Mouse (Mus musculus) limb, embryonic 11.5 days (tissue): ENCODE measurements around the gene Akt1. TPM values are rescaled to one million over a fixed set of nuclear protein-coding genes. Genes with fewer than 3 reads are reported as not detected.

ENCODE experiments used
- ATAC-seq: fragments of 200-750 bp; cut with Nextera tagmentation; 2 replicates; pipeline ENCODE4 v1.8.0; 2017; ENCODE audit warnings: low read depth; ENCODE audit not compliant: insufficient number of reproducible peaks, low FRiP score, low TSS enrichment
- DNase-seq: peaks from one replicate; pipeline ENCODE4 v3.0.0-alpha.2; 2015; ENCODE audit warnings: low spot score
- H3K27ac ChIP-seq: fragments of 300-500 bp; sonication (generic); replicated peaks from 2 replicates; pipeline ENCODE4 v1.5.1; 2014; ENCODE audit warnings: low read depth, mild to moderate bottlenecking, low read length
- H3K27me3 ChIP-seq: fragments of 300-500 bp; sonication (generic); 2 replicates; pipeline ENCODE4 v1.6.1; 2014; ENCODE audit warnings: mild to moderate bottlenecking, low read length, mixed read lengths; ENCODE audit not compliant: control insufficient read depth, insufficient read depth
- H3K36me3 ChIP-seq: fragments of 300-500 bp; sonication (generic); 2 replicates; pipeline ENCODE4 v1.6.1; 2014; ENCODE audit warnings: mild to moderate bottlenecking, low read length, moderate library complexity, mixed read lengths; ENCODE audit not compliant: control insufficient read depth, insufficient read depth
- H3K4me1 ChIP-seq: fragments of 300-500 bp; sonication (generic); 2 replicates; pipeline ENCODE4 v1.6.1; 2014; ENCODE audit warnings: low read length, mixed read lengths; ENCODE audit not compliant: control insufficient read depth, insufficient read depth
- H3K4me2 ChIP-seq: fragments of 300-500 bp; sonication (generic); 2 replicates; pipeline ENCODE4 v1.6.1; 2014; ENCODE audit warnings: low read depth, mild to moderate bottlenecking, moderate library complexity; ENCODE audit not compliant: severe bottlenecking
- H3K4me3 ChIP-seq: fragments of 300-500 bp; sonication (generic); 2 replicates; pipeline ENCODE4 v1.5.1; 2014; ENCODE audit warnings: low read depth, low read length
- H3K9ac ChIP-seq: fragments of 300-500 bp; sonication (generic); 2 replicates; pipeline ENCODE4 v1.6.1; 2014; ENCODE audit warnings: mild to moderate bottlenecking, low read length
- H3K9me3 ChIP-seq: fragments of 300-500 bp; sonication (generic); 2 replicates; pipeline ENCODE4 v1.6.1; 2016; ENCODE audit warnings: low read length; ENCODE audit not compliant: control insufficient read depth
- WGBS: fragments of 180-500 bp; shearing (Covaris S2); extraction: QIAGEN DNeasy Blood & Tissue Kit; methylation state at CpG from one replicate; pipeline ENCODE4 v1.1.7; 2014; 5-methylcytosine and 5-hydroxymethylcytosine counted together
- polyA plus RNA-seq: library from polyadenylated mRNA; unstranded; fragments of >200 nt; fragmentation: Nextera tagmentation; extraction: Ambion mirVana; gene quantifications from 2 replicates; pipeline ENCODE4 v1.2.1, GENCODE M21; 2014

The Akt1 gene
- 95.4 and 113 TPM in 2 replicates for polyA plus RNA-seq

DNA sequence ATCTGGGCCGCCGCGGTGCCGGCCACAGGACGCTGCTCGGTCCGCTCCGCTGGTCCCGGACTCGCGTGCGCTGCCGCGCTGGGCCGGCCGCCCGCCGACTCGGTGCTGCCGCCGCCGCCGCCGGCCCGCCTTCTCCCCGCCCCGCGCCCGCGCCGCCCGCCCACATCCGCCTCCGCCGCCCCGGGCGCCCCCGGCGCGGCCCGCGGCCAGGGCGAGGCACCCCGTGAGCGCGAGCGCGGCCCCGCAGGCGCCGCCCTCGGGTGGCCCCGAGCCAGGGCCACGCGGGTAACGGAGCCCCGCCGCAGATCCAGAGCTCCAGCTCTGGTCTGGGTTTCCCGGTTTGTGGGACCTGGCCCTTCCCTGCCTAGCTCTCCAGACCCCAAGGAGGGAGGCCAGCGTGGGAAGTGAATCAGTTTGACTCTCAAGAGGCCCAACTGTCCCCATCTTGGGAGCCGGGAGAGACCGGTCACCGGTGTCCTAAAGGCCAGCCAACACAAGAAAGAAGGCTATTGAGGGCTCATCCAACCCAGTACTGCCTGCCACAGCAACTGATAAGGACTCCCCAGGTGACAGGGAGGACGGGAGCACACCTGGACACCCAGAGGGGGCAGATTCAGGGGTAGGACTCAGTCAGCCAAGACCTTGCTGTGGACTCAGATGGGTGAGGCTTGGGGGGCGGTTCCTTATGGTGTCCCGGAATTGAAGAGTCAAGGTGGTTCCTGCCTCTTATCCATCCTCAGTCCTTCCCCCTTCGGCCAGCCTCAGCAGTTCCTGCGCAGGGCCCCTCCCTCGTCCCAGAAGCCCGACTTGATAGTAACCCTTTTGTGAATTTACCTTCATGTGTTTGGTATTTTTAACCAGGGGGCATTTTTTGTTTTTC lies at the start of gene Akt1:
TSS of gene Akt1 (minus strand) at position 753 of the 880 bp plus-strand sequence.
- Histone ChIP-seq H3K4me1 (peaks cover 34% of the 10 kb centered on the region), H3K36me3 (peaks cover 10% of the 10 kb centered on the region), H3K4me2 (peak within 1 kb of the TSS; percentile 88), H3K4me3 (peak within 1 kb of the TSS; percentile 92), H3K27me3 (peaks cover 17% of the 10 kb centered on the region), H3K9me3 (no peaks in the 10 kb centered on the region), H3K27ac (peak within 1 kb of the TSS; percentile 85), H3K9ac (peak within 1 kb of the TSS; percentile 99)
- DNase-seq (peak; percentile 71), ATAC-seq (0 out of 2 replicates have a peak, but pooled peaks have one; percentile 8)
- under 1% methylated on average over 50 of the region's 70 CpGs for WGBS

DNA sequence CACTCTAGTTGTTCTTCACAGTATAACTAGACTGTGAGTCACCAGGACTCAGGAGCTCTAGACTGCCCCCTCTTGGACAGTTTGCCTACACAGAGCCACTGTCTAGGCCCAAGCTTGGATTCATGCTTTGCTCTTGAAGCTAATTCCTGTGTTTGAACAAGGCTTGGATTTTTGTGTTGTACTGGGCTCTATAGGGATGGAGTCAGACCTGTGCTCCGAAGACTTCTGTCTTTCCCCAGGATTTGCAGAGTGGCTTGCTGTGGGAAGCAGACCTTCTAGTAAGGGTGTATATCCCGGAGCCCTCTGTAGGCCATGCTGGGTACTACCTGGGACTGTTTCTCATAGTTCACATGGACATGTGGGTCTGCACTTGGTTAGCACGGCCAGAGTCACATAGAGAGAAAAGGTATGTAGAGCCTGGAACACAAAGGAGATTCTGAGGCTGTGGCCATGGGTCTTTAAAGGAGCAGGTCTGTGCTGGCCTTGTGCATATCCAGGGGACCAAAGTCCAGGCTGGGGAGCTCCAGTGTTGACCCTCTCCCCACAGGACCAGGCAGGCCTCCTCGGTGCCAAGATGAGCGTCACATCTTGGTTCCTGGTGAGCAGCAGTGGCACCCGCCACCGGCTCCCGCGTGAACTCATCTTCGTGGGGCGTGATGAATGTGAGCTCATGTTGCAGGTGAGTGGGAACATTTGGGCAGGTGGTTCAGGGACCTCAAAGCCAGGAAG lies 49.6 kb upstream of the Akt1 start:
- WGBS = 78% methylated on average over 11 of the region's 11 CpGs
- no peaks in the 10 kb centered on the region for H3K36me3 ChIP-seq
- no peak overlapping the region for H3K9ac ChIP-seq
- peaks cover 7% of the 10 kb centered on the region; the same call in 1 of the 2 replicates for H3K4me1 ChIP-seq
- H3K27ac ChIP-seq = no peak overlapping the region
- H3K9me3 ChIP-seq = no peaks in the 10 kb centered on the region
- ATAC-seq (no peak), DNase-seq (peak; percentile 85)
- H3K4me3 ChIP-seq = no peak overlapping the region
- H3K27me3 ChIP-seq = peaks cover 6% of the 10 kb centered on the region; the same call in 1 of the 2 replicates
- no peak overlapping the region for H3K4me2 ChIP-seq

DNA sequence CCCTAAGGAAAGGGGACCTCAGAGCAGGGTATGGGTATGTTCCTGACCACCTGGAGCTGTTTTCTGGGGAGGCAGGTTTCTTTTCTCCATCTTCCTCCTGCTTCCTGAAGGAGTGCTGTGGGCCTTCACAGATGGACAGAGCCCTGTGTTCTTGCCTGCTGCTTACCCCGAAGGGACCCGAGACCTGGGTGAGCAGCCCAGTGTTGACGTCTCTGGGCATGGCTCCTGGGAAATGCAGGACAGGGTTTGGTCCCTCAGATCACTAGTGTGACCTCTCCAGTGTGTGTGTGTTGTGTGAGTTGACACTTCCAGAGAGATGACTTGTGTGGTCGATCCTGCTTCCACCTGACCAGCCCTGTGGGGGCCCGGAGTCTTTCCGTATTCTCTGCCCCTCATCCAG lies 48.8 kb upstream of the Akt1 start:
- peaks cover 6% of the 10 kb centered on the region; the same call in 1 of the 2 replicates for H3K27me3 ChIP-seq
- WGBS = 87% methylated on average over 6 of the region's 6 CpGs
- peaks cover 7% of the 10 kb centered on the region; the same call in 1 of the 2 replicates for H3K4me1 ChIP-seq
- DNase-seq = no peak
- H3K27ac ChIP-seq = no peak overlapping the region
- H3K9me3 ChIP-seq = no peaks in the 10 kb centered on the region
- no peaks in the 10 kb centered on the region for H3K36me3 ChIP-seq
- no peak for ATAC-seq
- 0 out of 2 replicates have a peak overlapping the region, but pooled peaks have one; percentile 92 for H3K4me2 ChIP-seq
- H3K9ac ChIP-seq = no peak overlapping the region
- no peak overlapping the region for H3K4me3 ChIP-seq

DNA sequence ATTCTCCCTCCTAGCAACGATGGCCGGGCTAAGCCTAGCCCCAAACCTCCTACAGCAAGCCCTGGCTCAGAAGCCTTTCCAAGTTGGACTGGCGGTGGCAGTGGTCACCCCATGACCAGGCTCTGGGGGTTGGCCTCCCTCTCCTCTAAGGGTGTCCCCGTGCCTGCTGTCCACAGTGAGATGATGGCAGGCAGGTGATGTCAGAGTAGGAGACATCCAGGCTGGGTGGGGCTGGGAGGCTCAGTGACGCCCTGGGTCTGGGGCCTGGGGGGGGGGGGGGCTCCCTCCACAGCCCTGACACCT lies 48.3 kb upstream of the Akt1 start:
- peaks cover 6% of the 10 kb centered on the region; the same call in 1 of the 2 replicates for H3K27me3 ChIP-seq
- no peak overlapping the region; the same call in 1 of the 2 replicates for H3K9ac ChIP-seq
- peaks cover 7% of the 10 kb centered on the region; the same call in 1 of the 2 replicates for H3K4me1 ChIP-seq
- ATAC-seq = no peak
- peak overlapping the region; percentile 64 for H3K4me3 ChIP-seq
- no peaks in the 10 kb centered on the region for H3K9me3 ChIP-seq
- no peak for DNase-seq
- peak overlapping the region; percentile 92 for H3K4me2 ChIP-seq
- 10% methylated on average over 5 of the region's 5 CpGs for WGBS
- no peak overlapping the region for H3K27ac ChIP-seq
- no peaks in the 10 kb centered on the region for H3K36me3 ChIP-seq

DNA sequence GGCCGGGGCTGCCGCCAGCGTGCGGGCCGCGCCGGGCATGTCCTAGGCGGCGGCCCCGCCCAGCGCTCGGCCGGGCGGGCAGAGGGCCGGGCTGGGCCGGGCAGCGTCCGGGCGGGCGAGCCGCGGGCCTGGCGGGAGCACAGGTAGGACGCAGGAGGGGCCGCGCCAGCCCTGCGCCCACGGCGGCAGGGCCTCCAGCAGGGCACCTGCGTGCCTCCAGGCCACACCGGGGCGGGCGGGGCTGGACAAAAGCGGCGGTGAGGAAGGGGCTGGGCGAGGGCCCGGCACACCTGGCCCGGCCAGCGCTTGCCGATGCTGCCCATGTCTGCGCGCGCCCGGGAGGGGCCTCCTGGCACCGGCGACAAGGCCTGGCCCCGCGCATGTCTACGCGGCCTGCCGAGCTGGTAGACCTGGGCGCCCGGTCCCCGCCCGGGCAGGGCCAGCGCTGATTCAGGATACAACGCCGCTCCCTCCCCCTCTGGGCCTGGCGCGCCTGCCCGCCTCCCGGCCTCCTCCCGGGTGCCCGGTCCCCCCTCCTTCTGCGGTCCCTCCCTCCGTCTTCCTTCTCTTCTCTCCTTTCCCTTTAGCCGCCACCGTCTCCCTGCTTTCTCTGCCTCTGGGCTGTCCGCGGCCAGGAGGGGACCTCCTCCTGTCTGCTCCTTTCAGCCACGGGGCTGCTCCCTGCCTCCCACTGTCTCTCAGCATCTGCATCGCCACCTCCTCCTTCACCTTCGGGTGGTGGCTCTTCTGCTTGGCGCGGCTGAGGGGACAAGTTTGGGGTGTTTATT lies 47.8 kb upstream of the Akt1 start:
- peak overlapping the region; percentile 64 for H3K4me3 ChIP-seq
- H3K27ac ChIP-seq = 0 out of 2 replicates have a peak overlapping the region, but pooled peaks have one; percentile 10
- peak overlapping the region; percentile 73 for H3K9ac ChIP-seq
- no peaks in the 10 kb centered on the region for H3K36me3 ChIP-seq
- peaks cover 6% of the 10 kb centered on the region; the same call in 1 of the 2 replicates for H3K27me3 ChIP-seq
- peaks cover 7% of the 10 kb centered on the region; the same call in 1 of the 2 replicates for H3K4me1 ChIP-seq
- H3K9me3 ChIP-seq = no peaks in the 10 kb centered on the region
- under 1% methylated on average over 56 of the region's 75 CpGs for WGBS
- H3K4me2 ChIP-seq = peak overlapping the region; percentile 92
- DNase-seq (peak; percentile 59), ATAC-seq (peak; percentile 18)

DNA sequence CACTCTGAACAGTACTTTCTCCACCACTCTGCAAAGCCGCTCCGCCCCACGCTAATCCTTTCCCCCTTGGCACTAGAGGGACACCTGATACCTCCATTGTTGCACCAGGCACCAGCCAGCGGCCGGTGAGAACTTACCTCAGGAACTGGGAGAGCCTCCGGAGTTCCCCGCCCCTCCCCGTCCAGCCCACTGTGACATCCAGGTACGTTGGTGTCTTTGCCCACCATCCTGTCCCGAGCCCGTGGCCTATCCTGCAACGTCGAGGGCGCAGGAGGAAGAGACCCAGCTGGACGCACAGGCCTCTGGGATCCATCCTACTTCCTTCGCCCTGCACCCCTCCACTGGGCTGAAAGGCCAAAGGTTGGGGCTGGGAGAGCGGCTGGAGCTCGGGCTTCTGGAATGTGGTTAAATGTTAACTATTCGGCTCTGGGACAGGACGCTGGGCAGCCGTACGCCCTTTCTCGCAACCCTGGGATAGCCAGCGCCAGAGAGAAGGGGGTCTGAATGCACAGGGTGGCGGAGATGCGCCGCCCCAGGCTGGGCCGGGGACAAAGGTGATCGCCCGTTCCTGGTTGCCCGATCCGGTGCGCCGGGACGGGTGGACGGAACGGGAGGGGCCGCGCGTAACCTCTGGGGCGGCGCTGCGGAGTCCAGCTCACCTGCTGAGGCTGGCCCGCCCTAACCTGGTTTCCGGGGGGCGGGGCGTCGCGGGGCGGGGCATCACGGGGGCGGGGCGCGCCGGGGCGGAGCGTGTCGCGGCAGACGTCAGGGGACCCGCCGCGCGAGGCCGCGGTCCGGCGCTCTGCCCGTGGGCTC lies 46.9 kb upstream of the Akt1 start:
- Histone ChIP-seq H3K4me3 (peak overlapping the region; percentile 64), H3K9ac (peak overlapping the region; percentile 73), H3K27ac (0 out of 2 replicates have a peak overlapping the region, but pooled peaks have one; percentile 33), H3K4me1 (peaks cover 7% of the 10 kb centered on the region; the same call in 1 of the 2 replicates), H3K36me3 (no peaks in the 10 kb centered on the region), H3K9me3 (no peaks in the 10 kb centered on the region), H3K27me3 (peaks cover 6% of the 10 kb centered on the region; the same call in 1 of the 2 replicates), H3K4me2 (peak overlapping the region; percentile 92)
- ATAC-seq (peak; percentile 57), DNase-seq (peak; percentile 80)
- WGBS = 2% methylated on average over 61 of the region's 69 CpGs

DNA sequence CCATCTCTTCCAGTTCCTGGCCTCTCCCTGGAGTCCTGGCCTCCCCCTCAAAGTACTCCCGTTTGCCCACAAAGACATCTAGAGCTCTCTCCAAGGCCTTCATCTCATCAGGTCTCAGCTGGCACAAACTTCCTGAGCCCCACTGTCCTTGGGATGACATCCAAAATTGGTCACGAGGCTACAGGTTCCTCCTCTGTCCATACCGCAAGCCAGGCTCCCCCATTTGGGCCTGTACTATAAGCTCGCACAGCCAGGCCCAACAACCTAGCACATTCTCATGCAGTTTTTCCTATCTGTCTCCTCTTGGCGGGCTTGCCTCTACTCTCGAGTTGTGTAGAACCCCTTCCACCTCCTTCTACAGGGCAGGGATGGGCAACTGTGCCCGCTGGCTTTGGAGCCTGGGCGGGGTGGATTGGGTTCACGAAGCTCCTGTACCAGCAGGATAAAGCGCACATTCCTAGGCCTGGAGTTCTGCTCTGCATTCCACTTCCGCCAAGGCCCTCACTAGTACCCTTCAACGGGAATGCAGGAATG lies 46.3 kb upstream of the Akt1 start:
- H3K9me3 ChIP-seq = no peaks in the 10 kb centered on the region
- H3K36me3 ChIP-seq = no peaks in the 10 kb centered on the region
- H3K27me3 ChIP-seq = peaks cover 6% of the 10 kb centered on the region; the same call in 1 of the 2 replicates
- H3K4me2 ChIP-seq = peak overlapping the region; percentile 92
- H3K9ac ChIP-seq = no peak overlapping the region; the same call in 1 of the 2 replicates
- H3K27ac ChIP-seq = no peak overlapping the region
- 36% methylated on average over 12 of the region's 12 CpGs for WGBS
- H3K4me1 ChIP-seq = peaks cover 7% of the 10 kb centered on the region; the same call in 1 of the 2 replicates
- ATAC-seq = no peak
- H3K4me3 ChIP-seq = peak overlapping the region; percentile 64
- DNase-seq = no peak
